Mouse (Mus musculus): ENCODE measurements at regions not wholly inside any gene's neighbourhood (a gene's known extent, or its start where the extent isn't known, plus 50 kb on each side); places are given as distances from the start of the nearest gene placed in this dataset.

DNA sequence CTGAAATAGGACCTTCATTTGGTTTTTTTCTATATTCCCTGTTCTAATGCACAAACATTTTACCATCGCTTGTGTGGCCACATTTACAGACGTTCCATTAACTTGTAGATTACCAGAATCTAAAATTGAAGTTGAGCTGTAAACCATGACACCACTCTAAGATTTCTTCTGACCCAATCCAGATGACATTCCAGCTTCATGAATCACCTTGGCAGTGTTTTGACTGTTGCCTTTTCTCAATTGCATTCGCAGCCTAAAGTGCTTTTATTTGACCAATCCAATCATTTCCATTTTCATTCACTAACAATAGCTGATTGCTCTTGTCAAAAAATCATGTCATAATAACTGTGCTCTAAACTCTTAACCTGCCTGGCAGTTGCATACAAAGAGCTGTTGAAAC lies 144.8 kb downstream of the Mdfic start:
- DNase-seq (ENCODE audit: low spot score in 2 of 2): no peak

DNA sequence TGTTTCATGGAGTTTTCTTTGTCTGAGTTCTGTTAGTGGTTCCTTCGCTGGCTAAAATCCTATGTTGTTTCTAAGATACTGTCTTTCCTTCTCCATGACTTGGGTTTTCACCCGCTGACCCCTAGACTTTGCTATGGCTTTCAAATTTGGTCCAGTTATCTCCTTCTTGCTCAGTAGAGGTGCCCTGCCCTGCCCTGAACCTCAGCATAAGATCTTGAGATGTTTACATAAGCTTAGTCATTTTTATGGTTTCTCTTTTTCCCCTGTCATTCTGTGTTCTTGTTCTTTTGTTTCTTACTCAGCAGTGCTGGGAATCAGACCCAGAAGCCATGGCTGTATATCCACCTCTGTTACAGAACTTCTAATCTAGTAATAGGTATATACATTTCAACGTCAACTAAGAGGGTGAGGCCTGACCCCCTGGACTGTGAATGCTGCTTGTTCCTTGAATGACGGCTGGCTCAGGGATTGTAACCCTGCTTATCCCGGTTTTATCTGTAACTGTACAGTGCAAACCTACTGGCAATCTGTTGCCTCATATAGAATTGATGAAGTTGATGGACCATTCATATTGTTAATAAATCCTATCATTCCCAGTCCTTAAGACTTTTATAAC lies 161.9 kb downstream of the Mdfic start:
- DNase-seq (ENCODE audit: low spot score in 2 of 2): no peak

DNA sequence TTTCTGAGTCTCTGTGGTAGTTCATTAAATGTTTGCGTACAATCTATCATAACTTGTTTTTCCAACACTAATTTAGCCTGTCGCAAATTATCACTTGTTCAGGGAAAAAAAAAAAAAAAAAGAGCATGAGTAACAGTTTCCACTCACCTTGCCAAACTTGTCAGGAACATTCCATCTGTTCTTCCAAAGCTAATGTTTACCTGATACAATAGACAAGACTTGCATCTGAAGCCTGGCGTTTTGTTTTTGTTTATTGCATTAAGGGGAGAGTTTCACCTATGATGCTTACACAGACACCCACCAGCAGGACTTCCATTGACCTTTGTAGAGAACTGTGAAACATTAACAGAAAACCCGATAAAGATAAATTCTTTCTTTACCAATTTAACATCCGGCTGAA lies 172.6 kb downstream of the Mdfic start:
- no peak for DNase-seq (ENCODE audit: low spot score in 2 of 2)

DNA sequence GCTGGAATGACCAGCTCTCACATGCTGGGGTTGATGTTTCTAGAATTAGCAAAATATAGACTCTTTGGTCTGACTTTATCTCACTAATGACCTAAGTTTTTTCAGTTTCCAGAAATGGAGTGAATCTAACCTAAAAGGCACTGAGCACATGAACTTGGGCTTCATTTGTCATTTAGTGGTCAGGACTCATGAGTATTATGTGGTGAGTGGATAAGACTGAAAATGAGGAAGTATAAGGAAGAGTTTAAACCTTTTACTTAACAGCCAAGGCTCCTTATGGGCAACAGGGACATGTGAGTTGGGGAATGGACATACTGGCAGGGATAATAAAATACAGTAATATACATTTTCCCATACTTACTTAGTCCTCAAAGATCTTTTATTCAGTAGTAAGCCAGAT lies 180.0 kb downstream of the Mdfic start:
- no peak for DNase-seq (ENCODE audit: low spot score in 2 of 2)

DNA sequence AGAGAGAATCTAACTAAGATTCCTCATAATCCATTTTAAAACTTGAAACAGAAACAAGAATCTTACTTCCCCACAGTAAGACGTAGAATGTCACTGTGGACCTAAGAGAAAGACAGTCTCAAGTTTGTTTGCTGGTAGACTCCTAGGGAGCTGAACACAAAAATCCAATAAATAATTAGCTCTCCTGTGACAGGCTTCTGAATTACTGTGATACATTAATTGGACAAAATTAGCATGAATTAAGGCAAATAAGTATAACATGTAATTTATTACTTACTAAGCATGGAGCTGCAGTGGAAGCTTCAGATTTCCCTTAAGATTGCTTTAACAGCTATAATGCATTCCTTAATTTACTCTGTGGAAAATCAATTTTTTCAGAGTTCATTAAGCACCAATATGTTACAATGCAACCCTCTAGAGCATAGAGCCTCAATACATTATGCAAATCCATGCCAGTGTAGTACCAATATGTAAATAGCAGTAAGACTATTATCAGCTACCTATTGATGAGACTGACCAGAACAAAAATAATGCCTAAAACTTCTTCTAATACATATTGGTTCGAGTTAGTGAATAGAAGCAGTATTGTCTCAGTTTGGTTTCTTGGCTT lies 182.3 kb downstream of the Mdfic start:
- DNase-seq (ENCODE audit: low spot score in 2 of 2): no peak

DNA sequence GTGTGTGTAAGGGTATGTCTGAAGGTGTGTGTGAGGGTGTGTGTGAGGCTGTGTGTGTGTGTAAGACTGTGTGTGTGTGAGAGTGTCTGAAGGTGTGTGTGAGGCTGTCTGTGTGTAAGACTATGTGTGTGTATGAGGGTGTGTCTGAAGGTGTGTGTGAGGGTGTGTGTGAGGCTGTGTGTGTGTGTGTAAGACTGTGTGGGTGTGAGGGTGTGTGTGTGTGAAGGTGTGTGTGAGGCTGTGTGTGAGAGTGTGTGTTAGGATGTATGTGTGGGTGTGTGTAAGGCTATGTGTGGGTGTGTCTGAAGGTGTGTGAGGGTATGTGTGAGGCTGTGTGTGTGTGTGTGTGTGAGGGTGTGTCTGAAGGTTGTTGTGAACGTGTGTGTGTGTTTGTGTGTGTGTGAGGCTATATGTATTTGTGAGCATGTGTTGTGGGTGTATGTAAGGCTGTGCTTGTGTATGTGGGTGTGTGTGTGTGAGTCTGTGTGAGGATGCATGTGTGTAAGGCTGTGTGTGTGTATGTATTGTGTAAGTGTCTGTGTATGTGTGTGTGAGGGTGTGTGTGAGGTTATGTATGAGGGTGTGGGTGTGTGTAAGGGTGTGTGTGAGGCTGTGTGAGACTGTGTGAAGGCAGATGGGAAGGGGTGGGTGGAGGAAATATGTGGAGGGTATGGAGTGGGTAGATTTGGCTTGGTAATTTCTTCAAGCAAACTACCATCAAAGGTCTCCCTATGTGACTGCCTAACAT lies 190.1 kb downstream of the Mdfic start:
- DNase-seq (ENCODE audit: low spot score in 2 of 2): no peak

DNA sequence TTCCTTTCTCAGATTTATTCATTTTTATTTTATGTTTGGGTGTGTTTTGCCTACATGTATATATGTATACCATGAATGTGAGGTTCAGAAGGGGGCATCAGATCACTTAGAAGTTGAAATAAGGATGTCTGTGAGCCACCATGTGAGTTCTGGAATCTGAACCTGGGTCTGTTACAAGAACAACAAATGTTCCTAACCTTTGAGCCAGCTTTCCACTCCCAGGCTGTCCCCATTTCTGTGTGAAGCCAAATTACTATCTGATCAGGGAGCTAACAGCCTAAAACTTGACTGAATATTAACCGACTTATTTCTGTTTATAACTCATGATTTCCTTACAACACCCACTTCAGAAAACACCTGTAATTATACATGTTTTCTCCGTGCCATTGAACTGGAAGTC lies 209.2 kb downstream of the Mdfic start:
- DNase-seq (ENCODE audit: low spot score in 2 of 2): no peak

DNA sequence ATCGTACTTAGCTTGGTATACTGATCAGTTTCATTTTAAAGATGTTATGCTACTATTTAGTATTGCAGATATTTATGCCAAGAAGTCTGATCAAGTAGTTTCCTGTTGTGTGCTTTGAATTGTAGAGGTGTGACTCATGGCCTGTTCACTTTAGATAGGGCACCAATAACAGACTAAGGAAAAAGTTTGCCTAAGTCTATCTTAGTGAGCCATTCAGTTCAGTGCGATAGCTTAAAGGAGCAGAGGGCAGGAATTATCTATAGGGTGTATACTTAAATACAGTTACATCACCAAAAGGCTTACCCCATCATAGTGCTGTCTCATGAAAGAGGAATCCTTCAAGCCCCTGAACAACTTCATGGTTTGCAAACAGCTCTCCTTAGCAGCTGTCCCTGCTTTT lies 229.8 kb downstream of the Mdfic start:
- DNase-seq (ENCODE audit: low spot score in 2 of 2): no peak

DNA sequence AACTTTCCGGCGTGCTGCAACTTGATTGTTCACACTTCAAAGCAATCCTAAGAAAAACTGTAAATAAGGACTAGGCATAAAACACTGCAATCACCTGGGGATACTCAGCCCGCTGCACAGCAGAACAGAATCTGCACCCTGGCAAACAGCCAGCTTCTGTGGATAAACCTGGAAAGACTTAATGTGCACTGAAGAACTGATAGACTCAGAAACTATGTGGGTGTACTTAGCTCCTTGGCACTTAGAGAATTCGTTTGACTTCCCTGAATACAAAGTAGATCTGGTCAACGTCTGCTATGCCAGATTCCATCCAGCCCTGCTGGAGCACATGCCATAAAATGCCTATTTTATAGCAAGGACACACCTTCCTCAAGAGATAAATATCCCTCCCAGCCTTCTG lies 266.9 kb downstream of the Mdfic start:
- DNase-seq (ENCODE audit: low spot score in 2 of 2): peak in 1 of 2 experiments; percentile 3

Measured in frontal cortex, postnatal 14 days (tissue).